Mouse (Mus musculus): Measurements from ENCODE around the gene Btbd35f12. TPM values are rescaled to one million over a fixed set of nuclear protein-coding genes. Genes with fewer than 3 reads are reported as not detected.
"Not testable (repeated sequence)": the region's sequence is repeated elsewhere in the genome, so short reads cannot be mapped to it uniquely, and the experiment has no call there.

The Btbd35f12 gene
- not detected in 2 replicates for polyA plus RNA-seq (2014; fragmentation: Nextera tagmentation; extraction: Ambion mirVana)

- not testable (repeated sequence) for H3K27me3 ChIP-seq (ENCODE audit: control insufficient read depth, insufficient read depth, low read length); H3K36me3 ChIP-seq (ENCODE audit: control insufficient read depth, insufficient read depth, low read length); DNase-seq (ENCODE audit: low spot score); H3K9me3 ChIP-seq (ENCODE audit: control insufficient read depth, low read length); H3K4me3 ChIP-seq (ENCODE audit: low read depth, low read length); H3K9ac ChIP-seq (ENCODE audit: low read depth, low read length); H3K4me2 ChIP-seq (replicated peaks; ENCODE audit: low read depth, low read length); H3K27ac ChIP-seq (ENCODE audit: low read depth, low read length); ATAC-seq (ENCODE audit: low FRiP score); H3K4me1 ChIP-seq (replicated peaks; ENCODE audit: control insufficient read depth, insufficient read depth, low read length)
- WGBS: no CpG with 5 or more reads among the region's 3 CpGs
These were observed at the start of gene Btbd35f12 for GRCm38 (mm10) chrX:33313079-33313478. Btbd35f12 (plus strand) TSS chrX:33313379.

- not testable (repeated sequence) for H3K4me2 ChIP-seq (replicated peaks; ENCODE audit: low read depth, low read length); H3K27me3 ChIP-seq (ENCODE audit: control insufficient read depth, insufficient read depth, low read length); H3K9me3 ChIP-seq (ENCODE audit: control insufficient read depth, low read length); H3K4me1 ChIP-seq (replicated peaks; ENCODE audit: control insufficient read depth, insufficient read depth, low read length); H3K36me3 ChIP-seq (ENCODE audit: control insufficient read depth, insufficient read depth, low read length); H3K4me3 ChIP-seq (ENCODE audit: low read depth, low read length); H3K27ac ChIP-seq (ENCODE audit: low read depth, low read length); H3K9ac ChIP-seq (ENCODE audit: low read depth, low read length); ATAC-seq (ENCODE audit: low FRiP score); DNase-seq (ENCODE audit: low spot score)
- WGBS: 88% methylated on average over 2 of the region's 2 CpGs
These were observed 40.1 kb downstream of the Btbd35f12 start for GRCm38 (mm10) chrX:33353254-33353653.

Other genes with a start within 250 kb of the Btbd35f12 start
- gene Spin2-ps6, start 78.5 kb upstream of the Btbd35f12 start, polyA plus RNA-seq (2014; fragmentation: Nextera tagmentation; extraction: Ambion mirVana): not detected in 2 replicates

All from hindbrain, embryonic 11.5 days (tissue).